Mouse (Mus musculus): Measurements from ENCODE around the gene Gm20896.
"Not testable (repeated sequence)": the region's sequence is repeated elsewhere in the genome, so short reads cannot be mapped to it uniquely, and the experiment has no call there.

Gene Gm20896

DNA sequence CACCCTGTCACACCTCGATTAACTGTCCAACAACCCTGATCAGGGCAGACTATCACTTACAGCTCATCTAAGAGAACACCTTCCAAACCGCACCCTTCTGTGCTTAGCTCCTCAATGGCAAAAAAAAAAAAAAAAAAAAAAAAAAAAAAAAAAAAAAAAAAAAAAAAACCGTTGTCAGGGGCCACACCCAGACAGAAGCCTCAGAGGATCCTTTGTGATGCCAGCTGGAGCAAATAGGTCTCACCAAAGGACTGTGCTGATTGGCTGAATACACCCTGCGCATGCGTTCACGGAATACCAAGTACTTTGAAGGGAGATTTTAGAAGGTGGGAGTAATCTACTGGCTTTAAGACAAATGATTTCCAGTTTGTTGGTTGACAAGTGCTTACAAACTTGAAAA, at the start of gene Gm20896:
TSS of gene Gm20896 (minus strand) at position 101 of the 400 bp plus-strand sequence.
- not testable (repeated sequence) for DNase-seq
